Mouse (Mus musculus) liver (tissue): ENCODE measurements around the gene Gm20662.

ENCODE experiments used
- DNase-seq: peaks from one replicate; pipeline ENCODE4 v3.0.0-alpha.2; 2020; ENCODE audit warnings: mixed read lengths

The Gm20662 gene

DNA sequence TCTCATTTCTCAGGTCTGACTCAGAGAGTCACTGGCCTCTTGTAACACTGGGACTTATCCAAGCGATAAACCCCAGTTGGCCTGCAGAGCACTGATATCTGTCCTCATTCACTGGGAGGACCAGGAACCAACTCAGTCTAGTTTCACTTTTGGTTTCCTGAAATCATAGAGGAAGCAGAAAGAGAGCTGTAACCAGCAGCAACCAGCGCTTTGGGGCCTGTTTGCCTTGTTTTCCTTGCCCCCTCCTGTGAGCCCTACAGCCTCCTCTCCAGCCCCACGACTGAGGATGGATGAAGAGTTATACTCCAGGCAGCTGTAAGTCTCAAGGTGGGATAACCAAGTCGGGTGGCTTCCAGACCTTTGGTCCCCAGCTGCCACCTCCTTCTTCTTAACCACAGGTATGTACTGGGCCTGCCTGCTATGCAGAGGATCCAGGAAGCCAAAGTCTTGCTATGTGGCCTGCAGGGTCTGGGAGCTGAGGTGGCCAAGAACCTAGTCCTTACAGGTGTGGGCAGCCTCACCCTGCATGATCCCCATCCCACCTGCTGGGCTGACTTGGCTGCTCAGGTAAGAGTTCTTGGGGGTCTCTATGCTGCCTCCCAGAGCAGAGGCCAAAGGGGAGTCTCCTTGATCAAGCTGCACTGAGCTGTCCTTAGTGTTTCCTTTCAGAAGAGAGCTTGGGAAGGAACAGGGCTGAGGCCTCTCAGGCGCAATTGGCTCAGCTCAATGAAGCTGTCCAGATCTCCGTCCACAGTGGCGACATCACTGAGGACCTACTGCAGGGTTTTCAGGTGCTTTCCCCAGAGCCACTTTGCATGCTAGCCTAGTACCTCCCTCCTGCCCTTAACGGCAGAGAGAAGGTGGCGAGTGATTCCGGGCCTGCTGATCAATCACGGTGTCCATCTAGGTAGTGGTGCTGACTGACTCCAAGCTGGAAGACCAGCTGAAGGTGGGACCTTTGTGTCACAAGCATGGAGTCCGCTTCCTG, 20.5 kb upstream of the Gm20662 start, which contains the start of gene Uba7:
TSS of gene Uba7 (plus strand) at position 107 of the 988 bp plus-strand sequence.
- DNase-seq: peak; percentile 84

DNA sequence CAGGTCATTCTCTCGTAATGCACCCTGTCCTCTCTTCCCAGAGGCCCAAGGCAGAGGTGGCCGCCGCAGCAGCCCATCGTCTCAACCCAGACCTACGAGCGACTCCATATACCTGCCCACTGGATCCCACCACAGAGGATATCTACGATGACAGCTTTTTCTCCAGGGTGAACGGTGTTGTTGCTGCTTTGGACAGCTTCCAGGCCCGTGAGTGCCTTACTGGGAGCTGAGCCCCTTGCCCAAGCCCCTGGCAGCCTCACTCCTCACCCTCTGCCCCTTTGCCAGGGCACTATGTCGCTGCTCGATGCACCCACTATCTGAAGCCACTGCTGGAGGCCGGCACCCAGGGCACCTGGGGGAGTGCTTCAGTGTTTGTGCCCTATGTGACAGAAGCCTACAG, 17.3 kb upstream of the Gm20662 start:
- no peak for DNase-seq

DNA sequence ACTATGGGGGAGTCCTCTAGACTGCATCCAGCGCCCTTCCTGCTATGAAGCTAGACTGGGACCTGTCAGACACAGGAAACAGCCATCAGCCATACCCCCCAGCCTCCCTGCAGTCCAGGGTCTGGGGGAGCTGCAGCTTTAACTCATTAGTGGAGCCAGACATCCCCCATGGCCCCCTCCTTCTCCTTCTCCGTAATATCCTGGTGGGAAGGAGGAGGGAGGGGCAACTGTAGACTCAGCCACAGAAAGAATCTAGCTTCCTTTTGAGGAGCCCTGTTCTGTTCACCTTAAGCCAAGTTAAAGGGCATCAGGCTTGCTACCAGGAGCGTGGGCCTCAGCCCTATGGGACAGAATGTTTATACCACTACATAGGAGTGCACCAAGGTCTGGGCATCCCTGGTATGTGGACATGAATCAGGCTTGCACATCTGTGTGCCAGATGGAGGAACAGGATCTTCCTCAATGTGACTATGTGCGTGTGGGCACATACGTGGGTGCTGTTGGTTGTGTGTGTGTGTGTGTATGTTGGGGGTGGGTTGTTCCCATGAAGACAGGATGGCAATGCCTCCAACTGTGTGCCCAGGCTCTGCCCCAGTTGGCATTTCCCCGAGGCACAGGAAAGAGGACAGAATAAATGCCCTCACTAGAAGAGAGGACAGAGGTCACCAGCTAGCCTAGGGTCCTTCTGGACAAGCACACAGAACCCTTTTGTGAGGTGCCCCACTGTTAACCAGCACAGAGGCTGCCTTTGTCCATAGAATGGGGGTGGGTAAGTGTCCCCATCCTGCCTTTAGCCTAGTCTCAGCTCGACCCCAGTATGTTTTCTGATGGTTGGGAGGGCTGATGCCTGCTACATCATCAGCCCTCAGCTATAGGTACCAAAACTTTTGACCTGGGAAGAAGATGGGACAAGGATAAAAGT, 14.2 kb upstream of the Gm20662 start:
- DNase-seq: peak; percentile 65

DNA sequence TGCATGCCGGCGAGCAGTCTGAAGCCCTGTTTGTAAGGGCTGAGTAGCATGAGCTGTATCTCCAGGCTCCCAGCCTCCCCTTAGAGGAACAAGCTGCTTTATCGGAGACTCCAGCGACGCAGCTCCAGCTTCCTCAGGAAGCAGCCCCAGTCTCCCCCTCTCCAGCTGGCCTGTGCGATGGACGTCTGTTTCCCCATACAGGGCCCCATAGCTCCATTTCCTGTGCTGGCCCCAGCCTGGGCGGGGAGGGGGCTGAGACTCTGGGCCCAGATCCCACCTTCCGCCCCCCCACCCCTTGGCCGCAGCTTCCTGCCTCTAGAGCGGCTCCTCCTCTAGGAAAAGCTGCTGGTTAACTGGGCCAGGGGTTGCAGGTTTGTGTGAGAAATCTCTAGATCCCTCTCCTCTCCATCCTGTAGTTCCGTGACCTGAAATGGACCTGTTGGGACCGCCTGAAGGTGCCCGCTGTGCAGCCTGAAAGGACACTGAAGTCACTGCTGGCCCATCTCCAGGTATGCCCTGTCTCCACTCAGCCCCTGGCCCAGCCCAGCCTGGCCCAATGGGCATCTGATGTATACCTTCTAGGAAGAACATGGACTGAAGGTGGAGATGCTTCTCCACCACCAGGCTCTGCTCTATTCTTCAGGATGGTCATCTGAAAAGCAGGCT, 13.3 kb upstream of the Gm20662 start, which contains the start of gene Gm20661:
TSS of gene Gm20661 (plus strand) at position 378 of the 666 bp plus-strand sequence.
- DNase-seq: peak; percentile 91

DNA sequence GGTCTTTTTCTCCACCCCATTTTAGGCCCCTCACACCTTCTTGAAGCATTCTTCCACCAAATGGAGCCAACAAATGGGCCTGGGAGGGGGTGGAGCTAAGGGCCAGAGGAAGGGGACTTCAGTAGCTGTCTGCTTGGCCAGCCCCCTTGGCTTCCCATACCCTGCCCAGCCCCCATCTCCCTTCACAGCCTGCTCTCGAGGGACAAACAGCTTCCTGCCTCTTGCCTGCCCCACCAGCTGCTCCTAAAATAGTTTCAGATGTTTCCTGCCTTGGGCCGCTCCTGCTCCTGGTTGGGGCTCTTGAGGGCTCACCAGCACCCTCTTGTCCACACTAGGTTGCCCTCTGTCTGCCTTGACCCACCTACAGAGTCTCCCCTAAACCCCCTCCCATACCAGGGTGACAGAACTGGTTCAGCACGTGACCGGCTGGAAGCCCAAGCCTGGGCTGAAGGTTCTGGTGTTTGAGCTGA, 12.7 kb upstream of the Gm20662 start:
- peak; percentile 82 for DNase-seq

DNA sequence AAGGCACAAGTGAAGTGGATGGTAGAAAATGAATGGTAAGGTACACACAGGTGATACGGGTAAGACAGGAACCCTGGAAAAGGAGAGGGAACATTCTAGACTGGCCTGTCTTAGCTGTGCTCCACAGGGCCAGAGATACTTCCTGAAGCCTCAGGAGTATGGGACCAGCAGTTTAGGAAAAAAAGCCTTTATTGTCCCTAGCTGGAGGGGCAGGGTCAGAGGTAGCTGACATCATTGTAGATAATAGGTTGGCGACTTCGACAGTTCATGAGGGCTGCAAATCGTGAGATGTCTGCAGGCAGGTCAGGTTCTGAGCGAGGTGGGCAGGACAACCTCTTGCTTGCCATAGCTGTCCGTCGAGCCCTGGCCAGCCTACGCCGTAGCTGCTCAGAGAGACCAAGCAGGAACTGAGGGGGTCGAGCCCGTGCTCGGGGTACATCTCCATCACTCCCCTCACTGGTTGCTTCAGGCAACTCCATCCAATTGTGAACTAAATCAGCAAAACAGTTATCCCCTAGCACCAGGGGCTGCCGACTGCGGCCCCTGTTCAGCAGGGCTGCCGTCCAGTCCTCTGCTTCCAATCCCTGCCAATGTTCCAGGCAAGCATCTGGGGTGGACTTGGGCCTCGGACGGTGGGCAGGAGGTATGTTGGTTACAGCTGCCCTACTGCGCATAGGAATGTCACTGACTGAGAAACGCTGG, 11.9 kb upstream of the Gm20662 start:
- DNase-seq: peak; percentile 48

DNA sequence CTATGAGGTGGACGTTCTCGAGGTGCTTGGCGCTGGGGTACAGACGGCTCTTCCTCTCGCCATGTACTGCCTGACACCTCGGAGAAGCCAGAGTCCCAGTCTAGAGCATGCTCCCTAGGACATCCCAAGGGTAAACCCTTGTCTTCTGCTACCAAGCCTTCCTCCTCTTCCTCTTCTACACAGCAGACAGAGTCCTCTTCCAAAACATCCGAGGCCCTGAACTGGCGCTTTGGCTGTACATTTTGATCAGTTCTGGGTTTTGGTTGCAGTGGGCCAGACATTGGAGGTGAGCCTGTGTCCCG, 11.4 kb upstream of the Gm20662 start:
- DNase-seq: no peak

DNA sequence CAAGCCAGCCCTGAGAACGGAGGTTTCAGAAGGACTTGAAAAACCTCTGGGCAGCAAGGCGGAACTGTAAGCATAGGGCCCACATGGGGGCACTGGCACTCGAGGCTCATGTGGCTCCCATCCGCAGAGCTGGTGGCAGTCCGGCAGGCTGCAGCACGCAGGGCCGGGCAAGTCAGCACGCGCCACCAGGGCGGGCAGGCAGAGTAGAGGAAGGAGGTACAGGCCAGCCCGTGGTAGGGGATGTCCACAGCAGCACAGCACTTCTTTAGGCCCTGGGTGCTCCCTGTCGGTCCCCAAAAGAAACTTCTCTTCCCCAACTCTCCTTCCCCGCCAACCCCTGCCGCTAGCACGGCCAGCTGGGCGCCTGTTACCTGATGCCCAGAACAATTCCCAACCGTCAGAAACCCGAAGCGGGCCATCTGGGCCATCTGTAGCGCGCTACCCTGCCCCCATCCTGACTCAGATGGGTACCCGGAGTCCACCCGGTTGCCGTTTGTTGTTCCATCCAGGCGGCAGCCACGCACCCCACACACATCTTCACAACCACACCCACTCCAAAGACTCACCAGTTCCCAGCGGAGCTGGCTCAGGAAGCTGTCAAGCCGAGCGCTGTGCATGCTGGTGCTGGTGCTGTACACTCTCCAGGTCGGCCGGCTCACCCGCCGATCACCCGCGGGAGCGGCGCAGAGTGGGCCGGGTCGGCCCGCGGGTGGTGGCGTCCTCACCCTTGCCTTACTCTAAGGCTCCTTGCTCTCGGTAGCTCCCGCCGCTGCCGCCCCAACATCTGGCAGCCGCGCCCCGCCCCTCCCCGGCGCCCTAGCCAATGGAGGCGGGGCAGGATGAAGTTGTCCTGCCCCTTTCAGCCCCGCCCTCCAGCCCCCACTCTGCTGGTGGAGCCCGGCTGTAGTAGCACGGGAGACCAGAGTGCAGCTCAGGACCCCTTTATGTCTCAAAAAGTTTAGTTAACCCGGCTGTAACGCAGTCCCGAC, 10.7 kb upstream of the Gm20662 start, which contains the start of gene Inka1:
TSS of gene Inka1 (minus strand) at position 749 of the 989 bp plus-strand sequence.
- peak; percentile 97 for DNase-seq

DNA sequence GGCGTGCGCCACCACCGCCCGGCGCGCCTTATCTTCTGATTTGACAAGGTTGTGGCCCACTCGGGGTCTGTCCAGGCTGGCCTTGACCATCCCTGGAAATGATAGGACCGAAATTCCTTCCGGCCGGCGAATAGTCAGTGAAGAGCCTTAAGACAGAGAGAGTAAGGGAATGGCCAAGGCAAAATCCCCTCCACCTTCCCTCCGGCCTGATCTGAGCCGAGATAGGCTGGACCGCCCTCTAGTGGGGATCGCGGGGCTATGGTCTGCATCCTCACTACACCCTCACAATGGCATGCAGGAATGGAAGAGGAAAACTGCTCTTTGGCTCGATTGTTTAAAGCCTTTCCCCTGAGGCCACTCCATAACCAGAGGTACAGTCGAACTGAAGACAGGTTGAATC, 9.8 kb upstream of the Gm20662 start:
- peak; percentile 87 for DNase-seq

DNA sequence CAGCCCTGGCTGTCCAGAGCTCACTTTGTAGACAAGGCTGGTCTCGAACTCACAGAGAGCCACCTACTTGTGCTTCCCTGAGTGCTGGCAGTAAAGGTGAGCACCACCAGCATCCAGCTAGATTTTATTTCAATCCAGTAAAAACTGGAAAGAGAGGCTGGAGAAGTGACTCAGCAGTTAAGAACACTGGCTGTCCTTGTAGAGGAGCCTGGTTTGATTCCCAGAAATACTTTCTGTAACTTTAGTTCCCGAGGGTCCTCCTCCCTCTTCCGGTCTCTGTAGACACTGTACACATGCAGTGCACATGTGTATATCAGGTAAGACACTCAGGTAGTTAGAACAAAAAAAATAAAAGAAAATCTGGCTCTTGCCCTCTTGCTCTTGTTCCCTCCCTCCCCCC, 8.2 kb upstream of the Gm20662 start:
- DNase-seq: no peak

DNA sequence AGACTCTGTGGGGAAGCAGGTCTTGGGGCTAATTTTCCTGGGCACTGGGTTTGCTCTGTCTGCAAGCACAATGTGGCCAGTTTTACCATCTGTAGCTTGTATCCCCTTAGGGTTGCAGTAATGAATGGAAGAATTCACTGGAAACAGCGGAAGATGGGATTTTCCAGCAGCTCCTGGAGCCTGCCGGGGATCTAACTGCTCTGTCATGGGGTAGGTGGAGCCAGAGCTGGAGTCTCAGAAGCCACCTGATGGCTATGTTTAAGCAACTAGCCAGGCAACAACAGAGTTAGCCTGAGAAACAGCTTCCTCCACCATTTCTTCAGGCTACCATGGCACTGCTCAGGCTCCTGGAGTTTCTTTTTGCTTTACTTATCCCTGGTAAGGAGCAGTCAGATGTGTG, 4.0 kb upstream of the Gm20662 start, which contains the start of gene Cdhr4:
TSS of gene Cdhr4 (plus strand) at position 301 of the 400 bp plus-strand sequence.
- no peak for DNase-seq

DNA sequence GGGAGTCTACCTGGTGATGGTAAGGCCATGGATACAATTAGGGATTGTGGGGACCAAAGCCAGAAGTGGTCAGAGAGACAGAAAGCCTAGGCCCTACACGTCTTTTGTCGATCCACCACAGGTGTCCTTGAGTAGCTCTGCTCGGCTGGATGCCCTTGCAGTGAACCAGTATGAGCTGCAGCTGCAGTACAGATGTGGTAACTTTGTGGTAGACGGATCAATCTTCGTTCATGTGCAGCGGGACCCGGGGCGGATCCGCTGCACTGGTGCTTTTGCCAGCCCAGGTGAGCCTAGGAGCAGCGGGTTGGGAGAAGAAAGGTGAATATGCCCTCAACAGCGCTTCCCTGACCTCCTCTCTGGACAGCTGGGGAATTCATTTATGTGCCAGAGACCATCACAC, 3.1 kb upstream of the Gm20662 start:
- no peak for DNase-seq

DNA sequence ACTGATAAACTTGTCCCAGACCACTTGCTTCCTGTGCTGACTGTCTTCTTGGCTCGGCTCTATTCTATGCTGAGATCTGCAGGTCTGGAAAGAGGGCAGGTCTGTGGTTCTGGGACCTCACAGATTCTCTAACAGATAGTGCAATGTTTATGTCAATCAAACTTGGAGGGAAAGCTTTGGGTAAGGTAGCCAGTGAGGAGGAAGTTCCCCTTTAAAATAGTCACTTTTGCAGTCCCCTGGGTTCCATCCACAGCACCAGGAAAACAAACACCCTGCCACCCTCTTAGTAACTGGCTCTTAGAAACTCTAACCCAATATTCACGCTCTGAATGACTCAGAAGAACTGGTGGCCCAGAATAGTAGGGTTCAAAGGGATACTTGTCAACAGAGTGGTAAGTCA, 1.7 kb upstream of the Gm20662 start:
- DNase-seq: no peak

DNA sequence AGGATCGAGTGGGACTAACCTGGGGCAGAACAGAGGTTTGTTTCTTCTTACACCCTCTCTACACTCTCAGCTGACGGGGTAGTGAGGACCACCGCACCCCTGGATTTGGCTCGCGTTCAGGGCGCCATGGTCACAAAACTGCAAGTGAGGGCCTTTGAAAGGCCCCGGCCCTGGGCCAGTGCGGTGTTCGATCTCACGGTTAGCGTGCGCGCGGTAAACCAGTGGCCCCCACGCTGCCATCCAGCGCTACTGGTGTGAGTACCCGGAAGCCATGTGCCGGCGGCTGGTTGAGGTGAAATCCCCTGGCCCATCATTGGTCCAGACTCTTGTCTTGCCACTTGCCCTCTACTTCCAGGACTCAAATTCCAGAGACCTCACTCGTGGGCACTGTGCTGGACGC, 636 bp upstream of the Gm20662 start:
- no peak for DNase-seq

DNA sequence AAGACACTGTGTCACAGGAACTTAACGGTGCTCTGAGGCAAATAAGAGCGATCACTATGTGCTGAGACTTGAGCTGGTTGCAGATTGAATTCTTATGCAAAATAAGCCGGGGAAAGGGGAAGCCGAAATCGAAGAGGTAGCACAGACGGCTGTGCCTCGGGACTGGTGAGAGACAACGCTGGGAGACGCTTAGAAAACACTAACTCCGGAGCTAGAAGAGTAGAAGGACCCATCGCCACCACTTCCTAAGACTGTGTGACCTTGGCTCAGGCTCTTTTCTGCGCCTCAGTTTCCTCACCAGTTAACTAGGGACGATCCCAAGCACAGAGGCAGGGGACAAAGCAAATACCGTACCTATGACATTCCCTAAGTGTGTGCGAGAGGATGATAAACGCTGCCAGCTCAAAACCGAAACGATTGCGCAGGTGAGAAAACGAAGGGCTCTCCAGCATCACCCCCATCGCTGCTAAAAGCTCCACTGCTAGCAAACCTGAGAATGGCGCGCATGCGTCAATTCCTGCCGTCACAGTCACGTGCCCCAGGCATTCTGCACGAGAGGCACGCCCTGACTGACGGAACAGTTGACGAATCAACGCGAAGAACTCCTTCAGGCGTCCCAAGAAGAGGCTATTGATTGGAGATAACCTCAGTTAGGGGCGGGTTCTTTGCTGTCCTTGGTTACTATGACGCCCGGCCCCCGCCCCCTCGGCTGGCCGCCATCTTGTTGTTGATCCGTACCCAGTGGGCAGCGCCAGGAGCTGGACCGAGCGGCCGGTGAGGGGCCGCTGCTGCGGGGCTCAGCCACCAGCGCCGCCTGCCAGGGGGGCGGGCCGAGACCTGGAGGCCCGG, 6.0 kb downstream of the Gm20662 start, which contains the start of gene Ip6k1:
TSS of gene Ip6k1 (plus strand) at position 580 of the 849 bp plus-strand sequence.
- DNase-seq: peak; percentile 100

DNA sequence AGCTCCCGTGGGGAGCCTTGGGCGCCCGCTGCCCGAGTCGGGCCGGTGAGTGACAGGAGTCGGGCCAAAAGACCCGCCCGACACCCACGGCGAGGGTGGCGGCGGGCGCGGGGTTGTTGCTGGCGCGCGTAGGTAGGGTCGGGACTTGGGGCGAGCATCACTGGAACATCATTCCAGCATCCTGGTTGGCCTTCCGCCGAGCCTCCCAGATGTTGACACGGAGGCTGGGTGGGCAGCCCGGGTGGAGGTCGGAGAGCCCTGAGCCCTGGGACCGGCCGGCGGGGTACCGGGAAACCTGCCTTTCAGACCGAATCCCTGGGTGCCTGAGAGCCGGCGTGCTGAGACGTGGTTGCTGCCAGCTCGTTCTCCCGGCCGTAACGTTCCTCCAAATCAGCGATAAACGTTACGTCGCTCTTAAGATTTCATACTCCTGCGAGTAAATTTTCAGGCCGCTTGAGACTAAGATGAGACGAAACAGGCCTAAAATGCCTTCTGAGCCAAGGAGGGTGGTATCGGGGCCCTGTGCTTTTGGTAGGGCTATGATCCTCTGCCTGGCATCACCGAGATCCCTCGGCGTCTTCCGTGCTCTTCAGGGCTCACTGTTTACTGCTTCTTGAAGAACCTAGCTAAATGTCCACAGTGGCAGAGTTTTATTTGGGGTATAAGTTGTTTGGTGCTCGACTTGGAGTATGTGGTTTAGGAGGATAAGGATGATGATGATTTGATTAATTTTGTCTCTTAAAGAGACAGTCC, 6.8 kb downstream of the Gm20662 start:
- peak; percentile 59 for DNase-seq

DNA sequence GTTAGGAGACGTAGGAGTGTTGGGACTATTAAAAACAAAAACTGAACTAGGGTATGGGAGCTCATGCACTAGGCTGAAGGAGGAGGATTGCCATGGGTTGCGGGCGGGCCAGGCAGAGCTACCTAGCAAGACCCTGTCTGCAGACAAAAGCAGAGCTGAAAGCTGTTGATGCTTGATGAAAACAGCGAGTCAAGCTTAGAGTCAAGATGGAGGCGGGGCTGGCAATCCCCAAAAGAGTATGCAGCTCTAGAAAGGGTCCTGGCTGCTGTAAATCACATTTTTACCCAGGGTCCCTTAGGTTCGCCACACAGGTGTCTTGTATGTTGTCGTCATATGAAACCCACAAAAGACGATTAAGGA, 7.4 kb downstream of the Gm20662 start:
- DNase-seq: peak; percentile 46

DNA sequence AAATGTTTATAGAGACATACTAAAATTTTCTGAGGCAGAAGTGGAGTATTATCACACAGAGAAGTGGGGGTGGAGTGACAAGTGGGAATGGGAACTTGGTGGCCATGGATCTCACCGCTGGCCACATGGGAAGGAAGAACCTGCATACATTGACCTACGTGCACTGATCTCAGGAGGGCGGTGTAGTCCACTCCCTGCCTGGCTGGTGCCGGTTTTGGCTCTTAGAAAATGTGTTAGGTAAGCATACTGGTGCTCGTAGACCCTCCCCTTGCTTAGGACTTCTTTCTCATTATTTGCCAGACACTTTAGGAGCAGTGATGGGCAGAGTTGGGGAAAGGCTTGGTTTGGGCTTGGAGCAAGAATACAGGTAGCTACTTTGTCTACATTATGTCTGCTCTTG, 11.9 kb downstream of the Gm20662 start:
- no peak for DNase-seq

DNA sequence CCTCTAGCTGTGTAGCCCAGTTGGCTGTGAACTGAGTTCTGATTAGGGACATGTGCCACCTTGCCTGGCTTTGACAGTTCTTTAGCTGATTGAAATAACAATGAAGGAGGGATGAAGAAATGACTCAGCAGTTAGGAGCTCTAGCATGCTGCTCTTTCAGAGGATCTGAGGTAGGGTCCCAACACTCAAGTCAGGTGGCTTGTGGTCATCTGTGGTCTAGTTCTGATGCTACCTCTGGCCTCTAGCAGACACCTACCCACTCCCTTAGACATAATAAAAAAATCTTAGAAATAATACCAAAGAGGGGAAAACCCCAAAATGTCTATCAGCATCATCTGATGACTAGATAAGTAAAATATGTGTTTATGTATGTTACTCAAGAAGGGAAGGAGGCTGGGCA, 14.2 kb downstream of the Gm20662 start:
- no peak for DNase-seq
